Mouse (Mus musculus): Measurements from ENCODE around the gene Gucy1a1.

DNA sequence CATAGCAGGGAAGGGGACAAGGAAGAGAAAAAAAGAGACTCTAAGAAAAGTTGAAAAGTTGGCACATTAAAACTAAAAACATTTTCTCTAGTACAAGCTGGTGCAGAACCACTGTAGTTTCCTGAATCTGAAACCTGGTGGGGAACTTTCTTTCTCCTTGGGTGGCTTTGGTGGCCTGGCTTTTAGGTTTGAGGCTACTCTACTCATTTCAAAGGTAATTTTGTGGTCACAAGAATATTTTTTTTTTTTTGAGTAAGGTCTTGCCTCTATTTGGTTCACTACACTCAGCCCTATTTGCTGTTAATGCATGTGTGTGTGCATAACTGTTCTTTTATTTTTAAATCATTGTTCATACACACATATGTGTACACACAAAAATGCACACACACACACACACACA is 389 bp upstream of the Gucy1a1 start:
- TF ChIP-seq POLR2A (IDR thresholded peaks at IDR 0.05; ENCODE audit: borderline replicate concordance, control insufficient read depth, low read depth, low read length) (no peak), CTCF (IDR thresholded peaks at IDR 0.05; ENCODE audit: control insufficient read depth, insufficient read depth, low read length) (no peak)
